Mouse (Mus musculus): ENCODE measurements around the gene Hs2st1. TPM values are rescaled to one million over a fixed set of nuclear protein-coding genes. Genes with fewer than 3 reads are reported as not detected.

Hs2st1 gene
- total RNA-seq (2023): 10 to 100 TPM in 1 of 2 experiments, 1 to 10 TPM in 1; 8.2 to 10.3 TPM

DNA sequence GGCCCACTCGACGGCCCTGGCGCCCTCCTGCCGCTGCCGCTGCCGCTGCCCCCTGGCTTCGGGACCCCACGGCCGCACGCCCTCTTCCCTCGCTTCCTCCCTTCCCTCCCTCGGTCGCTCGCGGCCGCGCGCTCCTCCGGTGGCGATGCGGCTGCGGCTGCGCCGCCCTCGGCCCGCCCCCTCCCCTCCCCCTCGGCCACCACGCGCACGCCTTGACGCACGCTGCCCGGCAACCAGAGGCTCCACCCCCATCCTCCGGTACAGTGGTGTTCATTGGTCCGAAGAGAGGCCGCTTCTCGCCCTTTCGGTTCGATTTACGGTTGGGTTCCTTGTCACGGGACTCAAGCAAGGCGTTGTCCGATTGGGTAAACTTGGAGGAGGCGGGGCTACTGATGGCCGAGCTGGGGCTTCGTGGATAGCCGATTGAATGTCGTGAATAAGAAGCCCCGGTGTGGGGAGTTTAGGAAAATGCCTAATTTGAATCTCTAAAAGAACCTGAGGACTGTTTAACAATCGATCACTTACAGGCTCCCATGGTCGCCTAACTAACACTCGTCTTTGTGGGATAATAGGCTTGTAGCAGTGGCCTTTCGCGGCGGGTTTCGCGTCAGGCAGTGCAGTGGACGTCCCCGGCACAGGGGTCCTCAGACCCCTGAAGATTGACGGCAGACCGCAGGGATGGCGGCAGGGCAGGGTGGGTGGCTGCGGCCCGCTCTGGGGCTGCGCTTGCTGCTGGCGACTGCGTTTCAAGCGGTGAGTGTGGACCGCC lies at the start of gene Hs2st1, which contains the start of gene Selenof:
TSS of gene Hs2st1 (minus strand) at position 135 of the 769 bp plus-strand sequence.
TSS of gene Selenof (plus strand) at position 258 of the 769 bp plus-strand sequence.

Other genes starting within 250 kb of the Hs2st1 start
- 100 to 1,000 TPM; 122 to 135 TPM for gene Selenof, start 123 bp upstream of the Hs2st1 start, total RNA-seq (2023)
- 100 to 1,000 TPM; 171 to 179 TPM for gene Sh3glb1, start 150.2 kb upstream of the Hs2st1 start, total RNA-seq (2023)
- under 1 TPM; 0.26 to 0.58 TPM for gene Clca3a1, start 190.8 kb upstream of the Hs2st1 start, total RNA-seq (2023)
- gene Clca3a2, start 249.3 kb upstream of the Hs2st1 start, total RNA-seq (2023): not detected

Measured in neutrophil, adult 59 days (primary cell).